Mouse (Mus musculus) midbrain, postnatal 0 days (tissue): ENCODE results near the gene Agmo. TPM values are rescaled to one million over a fixed set of nuclear protein-coding genes. Genes with fewer than 3 reads are reported as not detected.

ENCODE experiments used
- ATAC-seq: fragments of 200-750 bp; cut with Nextera tagmentation; 2 replicates; pipeline ENCODE4 v1.8.0; 2017; ENCODE audit warnings: moderate number of reproducible peaks, mild to moderate bottlenecking, moderate TSS enrichment, moderate library complexity; ENCODE audit not compliant: low FRiP score
- DNase-seq: peaks from one replicate; pipeline ENCODE4 v3.0.0-alpha.2; 2015; ENCODE audit warnings: low spot score
- H3K27ac ChIP-seq: fragments of 300-500 bp; sonication (generic); 2 replicates; pipeline ENCODE4 v1.5.1; 2014; ENCODE audit warnings: low read depth, mild to moderate bottlenecking, low read length, mixed read lengths
- H3K27me3 ChIP-seq: fragments of 300-500 bp; sonication (generic); 2 replicates; pipeline ENCODE4 v1.6.1; 2014; ENCODE audit warnings: low read length, control low read depth, mixed read lengths; ENCODE audit not compliant: insufficient read depth
- H3K36me3 ChIP-seq: fragments of 300-500 bp; sonication (generic); 2 replicates; pipeline ENCODE4 v1.6.1; 2014; ENCODE audit warnings: low read length, control low read depth, mixed read lengths; ENCODE audit not compliant: insufficient read depth
- H3K4me1 ChIP-seq: fragments of 300-500 bp; sonication (generic); 2 replicates; pipeline ENCODE4 v1.6.1; 2014; ENCODE audit warnings: mild to moderate bottlenecking, control low read depth, antibody characterized with exemption, low read length, mixed read lengths; ENCODE audit not compliant: insufficient read depth
- H3K4me2 ChIP-seq: fragments of 300-500 bp; sonication (generic); 2 replicates; pipeline ENCODE4 v1.6.1; 2014; ENCODE audit warnings: low read depth, mild to moderate bottlenecking, low read length, mixed read lengths; ENCODE audit not compliant: poor library complexity, severe bottlenecking
- H3K4me3 ChIP-seq: fragments of 300-500 bp; sonication (generic); 2 replicates; pipeline ENCODE4 v1.5.1; 2014; ENCODE audit warnings: low read depth, mild to moderate bottlenecking, low read length, moderate library complexity
- H3K9ac ChIP-seq: fragments of 300-500 bp; sonication (generic); replicated peaks from 2 replicates; pipeline ENCODE4 v1.6.1; 2014; ENCODE audit warnings: mild to moderate bottlenecking, low read length, moderate library complexity, mixed read lengths; ENCODE audit not compliant: poor library complexity, severe bottlenecking
- H3K9me3 ChIP-seq: fragments of 300-500 bp; sonication (generic); 2 replicates; pipeline ENCODE4 v1.6.1; 2016; ENCODE audit warnings: low read length, control low read depth
- CTCF ChIP-seq: IDR thresholded peaks from 2 replicates; pipeline ENCODE4 v1.5.1; 2016; ENCODE audit warnings: antibody characterized with exemption, mild to moderate bottlenecking
- WGBS: fragments of 180-500 bp; shearing (Covaris S2); extraction: QIAGEN DNeasy Blood & Tissue Kit; methylation state at CpG from one replicate; pipeline ENCODE4 v1.1.7; 2014; 5-methylcytosine and 5-hydroxymethylcytosine counted together
- polyA plus RNA-seq: library from polyadenylated mRNA; unstranded; fragments of >200 nt; fragmentation: Nextera tagmentation; extraction: Ambion mirVana; gene quantifications from 2 replicates; pipeline ENCODE4 v1.2.1, GENCODE M21; 2015
- total RNA-seq: library from RNA; depleted of rRNA; stranded (reverse); fragments of >200 nt; gene quantifications from 2 replicates; pipeline ENCODE4 v1.2.3, GENCODE M21; 2014

Gene Agmo
- total and polyA plus RNA-seq, 2 experiments from 2014 or later = 2.2 to 2.5 TPM

GRCm38 (mm10) chr12:37487991-37488390, 246.6 kb downstream of the Agmo start:
- ATAC-seq (no peak), DNase-seq (no peak)
- Histone ChIP-seq H3K9me3 (no peaks in the 10 kb centered on the region), H3K4me3 (no peak overlapping the region), H3K27me3 (no peaks in the 10 kb centered on the region), H3K9ac (no peak overlapping the region), H3K27ac (no peak overlapping the region), H3K4me1 (no peaks in the 10 kb centered on the region), H3K36me3 (no peaks in the 10 kb centered on the region), H3K4me2 (no peak overlapping the region)
- WGBS = 93% methylated on average over 3 of the region's 3 CpGs
- TF ChIP-seq CTCF = no peak

DNA sequence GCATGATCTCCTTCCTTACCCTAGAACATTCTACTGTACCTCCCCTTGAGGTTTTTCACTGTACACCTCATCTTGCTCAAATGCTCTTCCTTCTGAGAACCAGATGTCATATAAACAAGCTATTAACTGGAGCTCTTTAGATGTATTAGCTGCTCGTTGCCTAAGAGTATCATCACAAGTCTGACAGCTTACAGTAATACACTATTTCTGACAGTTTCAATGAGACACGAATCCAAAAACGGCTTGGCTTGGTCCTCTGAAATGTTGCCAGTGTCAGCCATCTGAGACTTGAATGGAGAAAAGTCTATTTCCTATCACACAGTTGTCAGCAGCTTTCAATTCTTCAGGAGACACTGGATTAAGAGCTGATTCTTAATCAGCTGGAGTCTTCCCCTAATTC, 257.4 kb downstream of the Agmo start:
- DNase-seq (no peak), ATAC-seq (no peak)
- WGBS = 64% methylated on average over 3 of the region's 3 CpGs
- Histone ChIP-seq H3K9ac (no peak overlapping the region), H3K4me1 (no peaks in the 10 kb centered on the region), H3K27ac (no peak overlapping the region), H3K4me3 (no peak overlapping the region), H3K4me2 (no peak overlapping the region), H3K36me3 (no peaks in the 10 kb centered on the region), H3K9me3 (no peaks in the 10 kb centered on the region), H3K27me3 (no peaks in the 10 kb centered on the region)
- no peak for TF ChIP-seq CTCF

- H3K27me3 ChIP-seq = no peaks in the 10 kb centered on the region
- 62% methylated on average over 1 of the region's 1 CpGs for WGBS
- ATAC-seq (no peak), DNase-seq (no peak)
- H3K9me3 ChIP-seq = no peaks in the 10 kb centered on the region
- no peak for TF ChIP-seq CTCF
- H3K4me2 ChIP-seq = no peak overlapping the region
- H3K36me3 ChIP-seq = no peaks in the 10 kb centered on the region
- H3K4me3 ChIP-seq = no peak overlapping the region
- no peak overlapping the region for H3K9ac ChIP-seq
- no peaks in the 10 kb centered on the region for H3K4me1 ChIP-seq
- H3K27ac ChIP-seq = no peak overlapping the region
Observed at GRCm38 (mm10) chr12:37507406-37507805, 266.0 kb downstream of the Agmo start.

GRCm38 (mm10) chr12:37507826-37508225, 266.4 kb downstream of the Agmo start:
- no peak overlapping the region for H3K27ac ChIP-seq
- H3K36me3 ChIP-seq = no peaks in the 10 kb centered on the region
- no peak overlapping the region for H3K9ac ChIP-seq
- H3K27me3 ChIP-seq = no peaks in the 10 kb centered on the region
- DNase-seq = no peak
- no peak for TF ChIP-seq CTCF
- WGBS = 85% methylated on average over 2 of the region's 2 CpGs
- H3K4me2 ChIP-seq = no peak overlapping the region
- H3K4me3 ChIP-seq = no peak overlapping the region
- no peaks in the 10 kb centered on the region for H3K9me3 ChIP-seq
- no peaks in the 10 kb centered on the region for H3K4me1 ChIP-seq
- no peak for ATAC-seq

GRCm38 (mm10) chr12:37521772-37522171, 280.3 kb downstream of the Agmo start:
- ATAC-seq (no peak), DNase-seq (no peak)
- Histone ChIP-seq H3K27ac (no peak overlapping the region), H3K36me3 (no peaks in the 10 kb centered on the region), H3K27me3 (no peaks in the 10 kb centered on the region), H3K4me1 (no peaks in the 10 kb centered on the region), H3K9me3 (no peaks in the 10 kb centered on the region), H3K9ac (no peak overlapping the region), H3K4me3 (no peak overlapping the region), H3K4me2 (no peak overlapping the region)
- WGBS = 71% methylated on average over 1 of the region's 1 CpGs
- TF ChIP-seq CTCF = no peak

DNA sequence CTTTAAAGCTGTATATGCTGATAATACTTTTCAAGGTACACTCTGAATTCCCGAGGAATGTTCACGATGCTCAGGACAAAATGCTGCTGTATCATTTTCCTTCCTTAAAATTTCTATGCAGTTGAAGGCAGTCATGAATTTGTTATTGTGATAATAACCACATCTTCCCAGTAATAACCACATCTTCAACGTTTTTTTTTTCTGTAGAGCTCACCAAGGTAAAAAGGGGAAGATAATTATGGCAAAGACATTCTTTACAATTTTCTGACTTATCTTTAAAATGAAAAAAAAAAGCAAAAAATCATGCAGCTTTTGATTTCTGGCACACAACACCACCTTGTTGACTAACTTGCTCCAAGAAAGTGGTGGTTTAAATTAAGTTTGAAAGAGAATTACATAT, 283.2 kb downstream of the Agmo start:
- Histone ChIP-seq H3K4me2 (no peak overlapping the region), H3K4me1 (no peaks in the 10 kb centered on the region), H3K9me3 (no peaks in the 10 kb centered on the region), H3K4me3 (no peak overlapping the region), H3K27me3 (no peaks in the 10 kb centered on the region), H3K9ac (no peak overlapping the region), H3K36me3 (no peaks in the 10 kb centered on the region), H3K27ac (no peak overlapping the region)
- no peak for ATAC-seq
- TF ChIP-seq CTCF = no peak
- WGBS = 81% methylated on average over 3 of the region's 3 CpGs
- DNase-seq = no peak
